Mouse (Mus musculus) limb, embryonic 14.5 days (tissue): ENCODE measurements around the gene Otc. TPM values are rescaled to one million over a fixed set of nuclear protein-coding genes. Genes with fewer than 3 reads are reported as not detected.

Experiments
- ATAC-seq: fragments of 200-750 bp; cut with Nextera tagmentation; 2 replicates; pipeline ENCODE4 v1.8.0; 2017; ENCODE audit warnings: low read depth, moderate number of reproducible peaks, moderate TSS enrichment; ENCODE audit not compliant: low FRiP score
- DNase-seq: peaks from one replicate; pipeline ENCODE4 v3.0.0-alpha.2; 2015; ENCODE audit warnings: low spot score
- H3K27ac ChIP-seq: fragments of 300-500 bp; sonication (generic); replicated peaks from 2 replicates; pipeline ENCODE4 v1.5.1; 2014; ENCODE audit warnings: low read depth, mild to moderate bottlenecking, low read length, moderate library complexity, mixed read lengths
- H3K27me3 ChIP-seq: fragments of 300-500 bp; sonication (generic); 2 replicates; pipeline ENCODE4 v1.6.1; 2014; ENCODE audit warnings: low read length, mixed read lengths; ENCODE audit not compliant: control insufficient read depth, insufficient read depth
- H3K36me3 ChIP-seq: fragments of 300-500 bp; sonication (generic); 2 replicates; pipeline ENCODE4 v1.6.1; 2014; ENCODE audit warnings: mild to moderate bottlenecking, low read length, moderate library complexity, mixed read lengths; ENCODE audit not compliant: control insufficient read depth, insufficient read depth
- H3K4me1 ChIP-seq: fragments of 300-500 bp; sonication (generic); 2 replicates; pipeline ENCODE4 v1.6.1; 2014; ENCODE audit warnings: antibody characterized with exemption, low read length, mixed read lengths; ENCODE audit not compliant: control insufficient read depth, insufficient read depth
- H3K4me2 ChIP-seq: fragments of 300-500 bp; sonication (generic); replicated peaks from 2 replicates; pipeline ENCODE4 v1.6.1; 2014; ENCODE audit warnings: low read depth, mild to moderate bottlenecking, low read length, moderate library complexity; ENCODE audit not compliant: severe bottlenecking
- H3K4me3 ChIP-seq: fragments of 300-500 bp; sonication (generic); replicated peaks from 2 replicates; pipeline ENCODE4 v1.5.1; 2014; ENCODE audit warnings: low read length
- H3K9ac ChIP-seq: fragments of 300-500 bp; sonication (generic); 2 replicates; pipeline ENCODE4 v1.6.1; 2014; ENCODE audit warnings: mild to moderate bottlenecking, low read depth, low read length, moderate library complexity; ENCODE audit not compliant: severe bottlenecking
- H3K9me3 ChIP-seq: fragments of 300-500 bp; sonication (generic); 2 replicates; pipeline ENCODE4 v1.6.1; 2016; ENCODE audit warnings: low read length; ENCODE audit not compliant: control insufficient read depth
- POLR2A ChIP-seq: fragments of 200-500 bp; IDR thresholded peaks from 2 replicates; pipeline ENCODE4 v1.8.0; 2012; ENCODE audit warnings: inconsistent platforms, mild to moderate bottlenecking, moderate library complexity, borderline replicate concordance; ENCODE audit not compliant: insufficient read depth, insufficient read length; ENCODE audit errors: extremely low read depth
- WGBS: fragments of 180-500 bp; shearing (Covaris S2); extraction: QIAGEN DNeasy Blood & Tissue Kit; methylation state at CpG from one replicate; pipeline ENCODE4 v1.1.7; 2014; 5-methylcytosine and 5-hydroxymethylcytosine counted together
- polyA plus RNA-seq, 2 experiments: library from polyadenylated mRNA; depleted of rRNA in 1 of 2; stranded (reverse) in 1 of 2; unstranded in 1 of 2; fragments of >200 nt; fragmentation: Nextera tagmentation in 1 of 2; extraction: Ambion mirVana in 1 of 2; gene quantifications; 2 replicates each; pipeline versions ENCODE4 v1.2.1 to v1.2.3; 2012 to 2014

The Otc gene
- not detected in 2 replicates for polyA plus RNA-seq (2012; rRNA removed)
- polyA plus RNA-seq (2014; fragmentation: Nextera tagmentation; extraction: Ambion mirVana) = not detected in 2 replicates

- no peaks in the 10 kb centered on the region for H3K9me3 ChIP-seq
- H3K9ac ChIP-seq = no peak within 1 kb of the TSS
- H3K4me2 ChIP-seq = no peak within 1 kb of the TSS
- DNase-seq (no peak), ATAC-seq (no peak)
- no peak for TF ChIP-seq POLR2A
- 59% methylated on average over 2 of the region's 2 CpGs for WGBS
- no peaks in the 10 kb centered on the region for H3K36me3 ChIP-seq
- no peaks in the 10 kb centered on the region for H3K27me3 ChIP-seq
- no peak within 1 kb of the TSS for H3K4me3 ChIP-seq
- no peaks in the 10 kb centered on the region for H3K4me1 ChIP-seq
- H3K27ac ChIP-seq = no peak within 1 kb of the TSS
Observed at GRCm38 (mm10) chrX:10251852-10252504, at the start of gene Otc. Gene Otc (plus strand): TSS chrX:10252305.

GRCm38 (mm10) chrX:10205937-10206336 is 46.2 kb upstream of the Otc start:
- H3K4me1 ChIP-seq = no peaks in the 10 kb centered on the region
- WGBS = 70% methylated on average over 5 of the region's 5 CpGs
- DNase-seq = no peak
- H3K36me3 ChIP-seq = no peaks in the 10 kb centered on the region
- H3K9me3 ChIP-seq = no peaks in the 10 kb centered on the region
- H3K4me2 ChIP-seq = no peak overlapping the region
- TF ChIP-seq POLR2A = no peak
- ATAC-seq = no peak
- H3K9ac ChIP-seq = no peak overlapping the region
- H3K4me3 ChIP-seq = no peak overlapping the region
- no peak overlapping the region for H3K27ac ChIP-seq
- no peaks in the 10 kb centered on the region for H3K27me3 ChIP-seq

- Histone ChIP-seq H3K36me3 (no peaks in the 10 kb centered on the region; the same call in 1 of the 2 replicates), H3K4me1 (no peaks in the 10 kb centered on the region), H3K27ac (peak overlapping the region; percentile 82), H3K27me3 (no peaks in the 10 kb centered on the region), H3K9me3 (no peaks in the 10 kb centered on the region), H3K4me3 (peak overlapping the region; percentile 47), H3K4me2 (peak overlapping the region; percentile 45), H3K9ac (peak overlapping the region; percentile 67)
- WGBS = 23% methylated on average over 16 of the region's 16 CpGs
- ATAC-seq (0 out of 2 replicates have a peak, but pooled peaks have one; percentile 23), DNase-seq (peak; percentile 31)
- TF ChIP-seq POLR2A = no peak
Observed at GRCm38 (mm10) chrX:10215972-10216371, 36.1 kb upstream of the Otc start.

GRCm38 (mm10) chrX:10216410-10216949 is 35.6 kb upstream of the Otc start, which contains the start of gene Rpgr:
Gene Rpgr (minus strand): TSS chrX:10216920.
- no peak for TF ChIP-seq POLR2A
- H3K4me2 ChIP-seq = peak within 1 kb of the TSS; percentile 45
- 25% methylated on average over 27 of the region's 47 CpGs for WGBS
- H3K9ac ChIP-seq = peak within 1 kb of the TSS; percentile 67
- peak within 1 kb of the TSS; percentile 82 for H3K27ac ChIP-seq
- H3K9me3 ChIP-seq = no peaks in the 10 kb centered on the region
- peak; percentile 97 for ATAC-seq
- no peaks in the 10 kb centered on the region; the same call in 1 of the 2 replicates for H3K36me3 ChIP-seq
- H3K27me3 ChIP-seq = no peaks in the 10 kb centered on the region
- peak within 1 kb of the TSS; percentile 47 for H3K4me3 ChIP-seq
- DNase-seq = peak; percentile 89
- H3K4me1 ChIP-seq = no peaks in the 10 kb centered on the region

GRCm38 (mm10) chrX:10219281-10219680 is 32.8 kb upstream of the Otc start:
- WGBS = 68% methylated on average over 6 of the region's 6 CpGs
- Histone ChIP-seq H3K36me3 (no peaks in the 10 kb centered on the region), H3K9ac (no peak overlapping the region), H3K9me3 (no peaks in the 10 kb centered on the region), H3K4me3 (no peak overlapping the region), H3K4me1 (no peaks in the 10 kb centered on the region), H3K27ac (no peak overlapping the region), H3K4me2 (no peak overlapping the region), H3K27me3 (no peaks in the 10 kb centered on the region)
- no peak for ATAC-seq
- TF ChIP-seq POLR2A = no peak
- no peak for DNase-seq
